Mouse (Mus musculus): Measurements from ENCODE around the gene Eri3. TPM values are rescaled to one million over a fixed set of nuclear protein-coding genes. Genes with fewer than 3 reads are reported as not detected.

Gene Eri3
- polyA plus RNA-seq, 1 experiment from 2014 or later: 166 TPM

- no peak for ATAC-seq (ENCODE audit: insufficient number of reproducible peaks, insufficient read depth, low FRiP score, low TSS enrichment, low read depth)
- Histone ChIP-seq H3K36me3 (no peaks in the 10 kb centered on the region), H3K4me3 (replicated peaks) (no peak overlapping the region), H3K9me3 (no peaks in the 10 kb centered on the region), H3K9ac (replicated peaks) (no peak overlapping the region), H3K4me2 (no peak overlapping the region), H3K27me3 (no peaks in the 10 kb centered on the region), H3K4me1 (replicated peaks) (peaks cover 9% of the 10 kb centered on the region; the same call in 1 of the 2 replicates), H3K27ac (no peak overlapping the region)
- WGBS: 63% methylated on average over 5 of the region's 5 CpGs
These were observed 9.6 kb upstream of the Eri3 start for GRCm38 (mm10) chr4:117540571-117540970.

DNA sequence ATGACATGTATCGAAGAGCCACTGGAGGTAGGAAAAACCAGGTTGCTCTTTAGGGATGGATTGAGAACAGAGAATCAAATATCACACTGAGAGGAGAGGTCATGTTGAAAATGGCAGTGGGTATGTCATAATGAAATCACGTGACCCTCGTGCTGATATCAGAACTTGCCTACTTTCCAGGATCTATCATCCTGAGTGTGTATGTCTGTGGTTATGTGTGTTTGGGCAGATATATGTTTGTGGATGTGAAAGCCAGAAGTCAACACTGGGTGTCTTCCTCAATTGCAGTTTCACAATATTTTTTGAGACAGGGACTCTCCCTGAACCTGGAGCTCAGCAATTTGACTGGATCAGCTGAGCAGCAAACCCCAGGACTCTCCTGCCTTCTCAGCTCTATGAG lies 4.7 kb upstream of the Eri3 start:
- no peak overlapping the region for H3K4me2 ChIP-seq
- no peak overlapping the region for H3K4me3 ChIP-seq (replicated peaks)
- H3K4me1 ChIP-seq (replicated peaks): no peaks in the 10 kb centered on the region
- H3K27ac ChIP-seq: no peak overlapping the region
- H3K27me3 ChIP-seq: no peaks in the 10 kb centered on the region
- 92% methylated on average over 3 of the region's 3 CpGs for WGBS
- no peak for ATAC-seq (ENCODE audit: insufficient number of reproducible peaks, insufficient read depth, low FRiP score, low TSS enrichment, low read depth)
- no peaks in the 10 kb centered on the region for H3K36me3 ChIP-seq
- no peaks in the 10 kb centered on the region for H3K9me3 ChIP-seq
- no peak overlapping the region for H3K9ac ChIP-seq (replicated peaks)

GRCm38 (mm10) chr4:117546616-117547015 lies 3.5 kb upstream of the Eri3 start:
- no peak overlapping the region for H3K4me3 ChIP-seq (replicated peaks)
- 87% methylated on average over 6 of the region's 6 CpGs for WGBS
- no peaks in the 10 kb centered on the region for H3K9me3 ChIP-seq
- no peaks in the 10 kb centered on the region for H3K36me3 ChIP-seq
- no peak overlapping the region for H3K4me2 ChIP-seq
- no peak overlapping the region for H3K9ac ChIP-seq (replicated peaks)
- no peaks in the 10 kb centered on the region for H3K27me3 ChIP-seq
- ATAC-seq (ENCODE audit: insufficient number of reproducible peaks, insufficient read depth, low FRiP score, low TSS enrichment, low read depth): no peak
- no peak overlapping the region for H3K27ac ChIP-seq
- H3K4me1 ChIP-seq (replicated peaks): peaks cover 10% of the 10 kb centered on the region

DNA sequence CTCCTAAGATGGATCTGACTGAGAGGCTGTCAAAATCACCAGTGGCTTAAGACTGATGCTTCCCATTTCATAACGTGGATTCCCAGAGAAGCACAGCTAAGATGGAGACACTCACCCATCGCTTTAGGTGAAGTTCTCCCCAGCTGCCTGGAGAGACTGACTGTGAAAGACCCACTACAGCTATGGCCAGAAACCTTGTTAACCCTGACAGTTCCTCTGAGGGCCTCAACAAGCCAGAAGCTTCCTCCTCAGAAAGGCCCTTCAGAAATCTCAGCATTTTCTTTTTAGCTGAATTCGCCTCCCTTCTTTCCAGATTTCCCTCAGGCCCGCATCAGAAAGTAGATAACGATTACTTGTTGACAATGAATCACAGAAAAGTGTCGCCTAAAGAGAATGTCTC lies 589 bp upstream of the Eri3 start:
- WGBS: 45% methylated on average over 6 of the region's 6 CpGs

DNA sequence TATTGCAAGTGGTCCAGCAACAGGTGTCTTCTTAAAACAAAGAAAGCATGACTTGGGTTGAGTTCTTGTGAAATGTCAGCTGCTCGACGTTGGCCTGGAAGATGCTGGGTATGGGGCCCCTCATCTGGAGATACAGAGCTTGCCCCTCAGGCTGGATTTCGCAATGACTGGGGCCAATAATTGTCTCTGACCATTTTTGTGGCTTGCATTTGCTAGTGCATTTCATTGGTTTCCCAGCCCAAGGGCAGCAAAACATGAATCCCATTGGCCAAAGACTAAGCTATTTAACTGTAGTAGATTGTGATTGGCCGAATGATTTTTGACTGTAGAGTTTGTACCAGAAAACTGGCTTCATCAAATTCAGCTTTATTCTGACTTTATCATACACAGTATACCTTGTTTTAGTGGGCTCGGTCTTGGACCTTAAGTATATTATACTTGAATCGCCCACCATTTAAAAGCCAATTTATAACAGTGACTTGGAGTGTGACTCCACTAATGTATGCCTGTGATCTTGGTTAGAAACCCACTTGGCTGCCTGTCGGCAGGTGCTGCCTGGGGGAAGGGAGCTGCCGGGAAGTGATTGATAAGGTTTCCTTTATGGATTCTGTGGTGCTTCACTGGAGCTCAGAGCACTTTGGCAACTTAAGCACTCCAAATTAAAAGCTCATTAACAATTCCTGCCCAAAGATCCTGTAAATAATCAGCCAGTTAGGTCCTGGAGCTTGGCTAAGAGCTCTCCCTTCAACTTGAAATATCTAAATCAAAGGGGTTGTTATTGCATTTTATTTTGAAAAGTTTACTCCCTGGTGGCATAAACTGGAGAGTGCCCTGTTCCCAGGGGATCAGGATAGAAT lies 1.2 kb downstream of the Eri3 start:
- Histone ChIP-seq H3K4me3 (replicated peaks) (peak overlapping the region; percentile 88), H3K4me1 (replicated peaks) (peaks cover 21% of the 10 kb centered on the region), H3K9ac (replicated peaks) (peak overlapping the region; percentile 79; the same call in 1 of the 2 replicates), H3K27ac (peak overlapping the region; percentile 94), H3K27me3 (no peaks in the 10 kb centered on the region), H3K36me3 (peaks cover 11% of the 10 kb centered on the region; the same call in 1 of the 2 replicates), H3K9me3 (no peaks in the 10 kb centered on the region), H3K4me2 (peak overlapping the region; percentile 78)
- 50% methylated on average over 8 of the region's 8 CpGs for WGBS
- no peak for ATAC-seq (ENCODE audit: insufficient number of reproducible peaks, insufficient read depth, low FRiP score, low TSS enrichment, low read depth)

More for the DNA sequence above, 589 bp upstream of the Eri3 start:
- Histone ChIP-seq H3K36me3 (peaks cover 11% of the 10 kb centered on the region; the same call in 1 of the 2 replicates), H3K9ac (replicated peaks) (no peak overlapping the region), H3K27me3 (no peaks in the 10 kb centered on the region), H3K27ac (peak overlapping the region; percentile 19; the same call in 1 of the 2 replicates), H3K4me1 (replicated peaks) (peaks cover 14% of the 10 kb centered on the region), H3K4me3 (replicated peaks) (peak overlapping the region; percentile 88), H3K9me3 (no peaks in the 10 kb centered on the region), H3K4me2 (peak overlapping the region; percentile 41)
- ATAC-seq (ENCODE audit: insufficient number of reproducible peaks, insufficient read depth, low FRiP score, low TSS enrichment, low read depth): no peak

DNA sequence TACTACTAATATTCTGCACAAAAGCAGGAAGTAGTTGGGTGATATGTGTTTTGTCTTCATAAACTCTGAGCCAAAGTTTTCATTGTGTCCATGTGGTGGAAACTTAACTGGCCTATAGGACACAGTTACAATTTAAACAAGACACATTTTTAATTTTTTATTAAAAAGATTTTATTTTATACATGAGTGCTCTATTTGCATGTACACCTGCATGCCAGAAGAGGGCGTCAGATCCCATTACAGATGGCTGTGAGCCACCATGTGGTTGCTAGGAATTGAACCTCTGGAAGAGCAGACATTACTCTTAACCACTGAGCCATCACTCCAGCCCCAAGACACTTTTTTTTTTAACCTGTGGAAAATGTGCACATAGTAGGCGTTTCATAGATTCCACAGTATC lies 5.3 kb downstream of the Eri3 start:
- 52% methylated on average over 2 of the region's 2 CpGs for WGBS
- ATAC-seq (ENCODE audit: insufficient number of reproducible peaks, insufficient read depth, low FRiP score, low TSS enrichment, low read depth): no peak
- Histone ChIP-seq H3K36me3 (peaks cover 24% of the 10 kb centered on the region; the same call in 1 of the 2 replicates), H3K9me3 (no peaks in the 10 kb centered on the region), H3K9ac (replicated peaks) (no peak overlapping the region), H3K27me3 (no peaks in the 10 kb centered on the region), H3K4me2 (no peak overlapping the region), H3K27ac (no peak overlapping the region), H3K4me3 (replicated peaks) (no peak overlapping the region), H3K4me1 (replicated peaks) (peaks cover 31% of the 10 kb centered on the region)

GRCm38 (mm10) chr4:117556372-117556771 lies 6.2 kb downstream of the Eri3 start:
- ATAC-seq (ENCODE audit: insufficient number of reproducible peaks, insufficient read depth, low FRiP score, low TSS enrichment, low read depth): no peak
- Histone ChIP-seq H3K27me3 (no peaks in the 10 kb centered on the region), H3K4me3 (replicated peaks) (no peak overlapping the region), H3K9ac (replicated peaks) (no peak overlapping the region), H3K36me3 (peaks cover 24% of the 10 kb centered on the region; the same call in 1 of the 2 replicates), H3K27ac (peak overlapping the region; percentile 19; the same call in 1 of the 2 replicates), H3K4me2 (no peak overlapping the region), H3K4me1 (replicated peaks) (peaks cover 23% of the 10 kb centered on the region), H3K9me3 (no peaks in the 10 kb centered on the region)
- 13% methylated on average over 5 of the region's 5 CpGs for WGBS

- H3K27ac ChIP-seq: no peak overlapping the region
- ATAC-seq (ENCODE audit: insufficient number of reproducible peaks, insufficient read depth, low FRiP score, low TSS enrichment, low read depth): no peak
- no peak overlapping the region for H3K9ac ChIP-seq (replicated peaks)
- H3K4me2 ChIP-seq: no peak overlapping the region
- H3K9me3 ChIP-seq: no peaks in the 10 kb centered on the region
- WGBS: 64% methylated on average over 5 of the region's 5 CpGs
- H3K4me3 ChIP-seq (replicated peaks): no peak overlapping the region
- peaks cover 17% of the 10 kb centered on the region for H3K4me1 ChIP-seq (replicated peaks)
- H3K27me3 ChIP-seq: no peaks in the 10 kb centered on the region
- peaks cover 28% of the 10 kb centered on the region; the same call in 1 of the 2 replicates for H3K36me3 ChIP-seq
These were observed 7.0 kb downstream of the Eri3 start for GRCm38 (mm10) chr4:117557068-117557645.

- no peak for ATAC-seq (ENCODE audit: insufficient number of reproducible peaks, insufficient read depth, low FRiP score, low TSS enrichment, low read depth)
- no peak overlapping the region for H3K4me2 ChIP-seq
- H3K4me3 ChIP-seq (replicated peaks): no peak overlapping the region
- no peaks in the 10 kb centered on the region for H3K4me1 ChIP-seq (replicated peaks)
- whole genome bisulfite sequencing: 82% methylated on average over 9 of the region's 9 CpGs
- no peak overlapping the region for H3K9ac ChIP-seq (replicated peaks)
- no peak overlapping the region for H3K27ac ChIP-seq
- H3K9me3 ChIP-seq: no peaks in the 10 kb centered on the region
- no peaks in the 10 kb centered on the region for H3K27me3 ChIP-seq
- peaks cover 61% of the 10 kb centered on the region for H3K36me3 ChIP-seq
These were observed 13.8 kb downstream of the Eri3 start for GRCm38 (mm10) chr4:117563967-117564366.

DNA sequence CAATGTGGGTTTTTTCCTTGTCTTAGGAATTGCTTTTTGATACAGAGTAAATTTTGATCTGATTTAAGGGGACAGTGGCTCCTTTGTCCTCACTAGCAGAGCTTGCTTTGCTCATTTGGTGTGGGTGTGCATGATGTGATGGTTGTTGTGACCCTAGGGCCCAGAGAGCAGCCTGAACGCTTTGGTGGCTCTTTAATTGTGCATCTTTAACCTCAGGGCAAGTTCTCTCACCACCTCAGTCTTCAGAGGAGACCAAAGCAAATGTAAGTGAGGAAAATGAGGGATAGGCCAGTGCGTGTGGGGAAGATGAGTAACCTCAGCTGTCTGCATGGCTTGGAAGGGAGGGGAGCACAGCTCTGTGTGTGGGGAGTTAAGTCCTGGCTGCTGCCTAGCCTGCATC lies 18.7 kb downstream of the Eri3 start:
- no peaks in the 10 kb centered on the region for H3K9me3 ChIP-seq
- no peak overlapping the region for H3K4me3 ChIP-seq (replicated peaks)
- H3K4me1 ChIP-seq (replicated peaks): peaks cover 11% of the 10 kb centered on the region; the same call in 1 of the 2 replicates
- whole genome bisulfite sequencing: 52% methylated on average over 2 of the region's 2 CpGs
- no peak for ATAC-seq (ENCODE audit: insufficient number of reproducible peaks, insufficient read depth, low FRiP score, low TSS enrichment, low read depth)
- H3K27ac ChIP-seq: no peak overlapping the region
- no peaks in the 10 kb centered on the region for H3K27me3 ChIP-seq
- peaks cover 68% of the 10 kb centered on the region for H3K36me3 ChIP-seq
- H3K9ac ChIP-seq (replicated peaks): no peak overlapping the region
- no peak overlapping the region for H3K4me2 ChIP-seq

DNA sequence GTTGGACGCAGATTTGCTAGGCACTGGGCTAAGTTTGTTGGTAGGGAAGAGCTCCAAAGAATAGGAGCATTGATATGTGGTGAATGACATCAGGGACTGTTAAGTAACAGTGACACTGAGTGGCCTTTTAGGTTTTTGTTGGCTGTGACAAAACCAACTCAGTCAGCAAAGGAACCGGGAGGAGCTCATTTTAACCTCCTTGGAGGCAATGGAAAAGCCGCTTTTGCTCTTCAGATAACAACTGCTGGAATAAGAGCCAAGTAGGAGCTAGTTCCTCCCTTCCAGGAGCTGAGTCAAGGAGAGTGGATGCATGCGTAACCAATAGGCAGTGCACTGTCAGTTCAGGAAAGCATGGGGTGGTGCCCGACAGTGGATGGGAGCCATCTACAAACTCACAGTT lies 20.8 kb downstream of the Eri3 start:
- Histone ChIP-seq H3K4me2 (no peak overlapping the region), H3K36me3 (peaks cover 51% of the 10 kb centered on the region), H3K4me3 (replicated peaks) (no peak overlapping the region), H3K27ac (no peak overlapping the region), H3K9me3 (no peaks in the 10 kb centered on the region), H3K9ac (replicated peaks) (no peak overlapping the region), H3K27me3 (no peaks in the 10 kb centered on the region), H3K4me1 (replicated peaks) (peaks cover 26% of the 10 kb centered on the region)
- ATAC-seq (ENCODE audit: insufficient number of reproducible peaks, insufficient read depth, low FRiP score, low TSS enrichment, low read depth): no peak
- 88% methylated on average over 5 of the region's 5 CpGs for WGBS
